Mouse (Mus musculus): ENCODE data around the gene Cavin3.

DNA sequence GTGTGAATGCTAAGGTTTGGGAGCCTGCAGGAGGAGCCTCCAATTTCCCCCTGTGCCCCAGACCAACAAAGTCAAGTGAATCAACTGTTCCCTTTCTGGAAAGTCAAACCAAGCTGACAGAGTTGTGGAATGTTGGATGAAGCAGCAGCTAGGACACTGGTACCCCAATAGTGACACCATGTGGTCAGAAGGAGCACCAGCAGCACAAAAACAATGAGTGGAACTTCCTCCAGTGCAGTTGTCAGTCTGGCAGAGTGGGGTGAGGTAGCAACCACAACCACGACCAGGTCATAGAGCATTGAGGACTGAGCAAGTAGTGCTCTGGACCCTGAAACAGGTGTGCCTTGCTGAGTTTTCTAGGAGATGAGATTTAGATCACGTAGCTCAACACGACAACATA lies 4.3 kb downstream of the Cavin3 start:
- TF ChIP-seq ZNF384 (IDR thresholded peaks at IDR 0.05; ENCODE audit: low read depth, low read length), result no peak
- 0 out of 2 replicates have a peak, but pooled peaks have one; percentile 1 for TF ChIP-seq ZC3H11A (IDR thresholded peaks at IDR 0.05; ENCODE audit: borderline replicate concordance, low read depth, low read length)
- TF ChIP-seq MAFK (IDR thresholded peaks at IDR 0.05; ENCODE audit: insufficient read depth, low read depth, low read length), result no peak
- no peak for TF ChIP-seq HCFC1 (IDR thresholded peaks at IDR 0.05; ENCODE audit: borderline replicate concordance, insufficient read depth, low read length)

Data from ES-E14 (cell line).